Mouse (Mus musculus): ENCODE measurements around the gene Mdga1.

DNA sequence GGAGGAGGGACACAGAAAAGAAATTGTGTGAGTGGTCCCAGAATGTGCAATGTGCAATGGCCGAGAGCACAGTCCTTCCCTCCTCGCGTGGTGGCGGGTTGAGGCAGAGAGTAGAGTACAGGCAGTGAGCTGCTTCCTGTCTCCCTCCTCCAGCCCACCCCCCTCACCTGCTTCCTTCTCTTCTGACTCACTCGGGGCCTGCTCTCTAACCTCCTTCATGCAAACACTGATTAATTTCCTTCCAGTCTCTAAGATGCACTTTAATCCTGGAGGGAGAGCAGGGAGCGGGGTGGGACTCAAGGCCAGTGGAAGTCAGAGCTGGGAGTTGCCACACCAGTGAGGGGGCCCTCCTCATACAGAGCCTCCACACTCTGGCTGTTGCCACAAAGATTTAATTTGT lies 18.8 kb downstream of the Mdga1 start:
- TF ChIP-seq GATA1 (IDR thresholded peaks at IDR 0.05; ENCODE audit: low read length) (no peak), TAL1 (IDR thresholded peaks at IDR 0.05; ENCODE audit: low read length) (no peak)

All from erythroblast, embryonic 14.5 days (primary cell).